Mouse (Mus musculus) C2C12 (cell line): ENCODE measurements around the gene Zc4h2.

Experiments
- CEBPB ChIP-seq: IDR thresholded peaks from one replicate; pipeline ENCODE4 v1.6.1; 2011; ENCODE audit warnings: low read depth, mild to moderate bottlenecking, control low read depth, moderate library complexity
- CTCF ChIP-seq: IDR thresholded peaks from one replicate; pipeline ENCODE4 v1.5.1; 2011; ENCODE audit not compliant: control insufficient read depth, insufficient read depth, insufficient read length
- FOSL1 ChIP-seq: IDR thresholded peaks from one replicate; pipeline ENCODE4 v1.8.0; 2011; ENCODE audit warnings: mild to moderate bottlenecking, low read length; ENCODE audit not compliant: poor library complexity, insufficient read depth, severe bottlenecking
- MAX ChIP-seq: IDR thresholded peaks from one replicate; pipeline ENCODE4 v1.6.1; 2011; ENCODE audit warnings: mild to moderate bottlenecking, control low read depth
- MYOD1 ChIP-seq: IDR thresholded peaks from one replicate; pipeline ENCODE4 v1.6.1; 2011; ENCODE audit warnings: low read depth; ENCODE audit not compliant: control insufficient read depth, insufficient read length
- MYOG ChIP-seq: IDR thresholded peaks from one replicate; pipeline ENCODE4 v1.6.1; 2011; ENCODE audit not compliant: control insufficient read depth, insufficient read length; ENCODE audit errors: extremely low read depth
- USF1 ChIP-seq: IDR thresholded peaks from one replicate; pipeline ENCODE4 v1.6.1; 2011; ENCODE audit warnings: low read depth, mild to moderate bottlenecking, control low read depth, moderate library complexity

DNA sequence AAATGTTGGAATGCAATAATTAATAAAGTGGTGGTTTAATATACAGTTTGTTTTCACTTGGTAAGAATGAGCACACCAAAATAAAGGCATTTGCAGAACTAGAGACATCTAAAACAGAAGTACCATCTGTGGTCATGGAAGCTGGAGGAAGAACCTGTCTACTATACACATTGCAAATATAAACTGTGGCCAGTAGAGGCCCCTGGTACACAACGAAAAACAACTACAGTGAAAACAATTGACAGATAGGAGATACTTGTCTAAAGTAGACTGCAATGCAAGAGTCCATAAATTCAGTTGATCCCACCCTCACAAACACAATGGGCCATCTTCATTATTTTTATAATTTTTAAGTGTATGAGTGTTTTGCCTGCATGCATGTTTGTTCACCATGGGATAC lies 28.8 kb upstream of the Zc4h2 start:
- TF ChIP-seq CTCF (no peak), CEBPB (no peak), USF1 (no peak), MAX (no peak), FOSL1 (no peak), MYOG (no peak), MYOD1 (no peak)
